Mouse (Mus musculus) bone marrow macrophage, adult 2 months (primary cell): ENCODE measurements at regions not wholly inside any gene's neighbourhood (a gene's known extent, or its start where the extent isn't known, plus 50 kb on each side); places are given as distances from the start of the nearest gene placed in this dataset.

ENCODE experiments used
- H3K27ac ChIP-seq: 2 replicates; pipeline ENCODE4 v1.5.1; 2012; ENCODE audit warnings: low read depth, low read length; ENCODE audit not compliant: insufficient read depth
- H3K4me1 ChIP-seq: 2 replicates; pipeline ENCODE4 v1.6.1; 2012; ENCODE audit warnings: low read length; ENCODE audit not compliant: control insufficient read depth, insufficient read depth
- H3K4me3 ChIP-seq: 2 replicates; pipeline ENCODE4 v1.5.1; 2012; ENCODE audit warnings: mild to moderate bottlenecking, low read length, moderate library complexity; ENCODE audit not compliant: insufficient read depth
- CTCF ChIP-seq: IDR thresholded peaks from 2 replicates; pipeline ENCODE4 v1.5.1; 2012; ENCODE audit warnings: low read depth, mild to moderate bottlenecking, low read length, moderate library complexity
- POLR2A ChIP-seq: IDR thresholded peaks from 2 replicates; pipeline ENCODE4 v1.6.1; 2012; ENCODE audit warnings: mild to moderate bottlenecking, low read depth, low read length, borderline replicate concordance

GRCm38 (mm10) chr4:95290321-95290720, 238.3 kb upstream of the Jun start:
- no peak overlapping the region for H3K27ac ChIP-seq
- H3K4me1 ChIP-seq, result no peaks in the 10 kb centered on the region
- H3K4me3 ChIP-seq, result no peak overlapping the region
- TF ChIP-seq CTCF (no peak), POLR2A (no peak)

GRCm38 (mm10) chr4:95294110-95294509, 242.1 kb upstream of the Jun start:
- no peaks in the 10 kb centered on the region for H3K4me1 ChIP-seq
- no peak overlapping the region for H3K4me3 ChIP-seq
- H3K27ac ChIP-seq, result no peak overlapping the region
- TF ChIP-seq CTCF (no peak), POLR2A (no peak)

- H3K27ac ChIP-seq, result no peak overlapping the region
- TF ChIP-seq POLR2A (no peak), CTCF (no peak)
- H3K4me3 ChIP-seq, result no peak overlapping the region
- H3K4me1 ChIP-seq, result peaks cover 15% of the 10 kb centered on the region
Observed at GRCm38 (mm10) chr4:95301907-95302306, 249.9 kb upstream of the Jun start.

- peak overlapping the region; percentile 6; the same call in 1 of the 2 replicates for H3K4me3 ChIP-seq
Observed at GRCm38 (mm10) chr4:95303337-95303736, 251.3 kb upstream of the Jun start.

GRCm38 (mm10) chr4:95304006-95304405, 252.0 kb upstream of the Jun start:
- H3K27ac ChIP-seq, result no peak overlapping the region
- H3K4me3 ChIP-seq, result no peak overlapping the region
- no peak for TF ChIP-seq CTCF
- no peak for TF ChIP-seq POLR2A

More at GRCm38 (mm10) chr4:95303337-95303736, 251.3 kb upstream of the Jun start:
- Histone ChIP-seq H3K4me1 (peaks cover 15% of the 10 kb centered on the region), H3K27ac (peak overlapping the region; percentile 36)
- TF ChIP-seq POLR2A (no peak), CTCF (no peak)

GRCm38 (mm10) chr4:95307134-95307533, 250.2 kb upstream of the Fggy start:
- no peak overlapping the region for H3K27ac ChIP-seq

More at GRCm38 (mm10) chr4:95304006-95304405, 252.0 kb upstream of the Jun start:
- peaks cover 15% of the 10 kb centered on the region for H3K4me1 ChIP-seq

GRCm38 (mm10) chr4:95308469-95308895, 248.8 kb upstream of the Fggy start:
- Histone ChIP-seq H3K4me1 (peaks cover 11% of the 10 kb centered on the region), H3K4me3 (no peak overlapping the region), H3K27ac (no peak overlapping the region)
- no peak for TF ChIP-seq CTCF
- no peak for TF ChIP-seq POLR2A

More at GRCm38 (mm10) chr4:95307134-95307533, 250.2 kb upstream of the Fggy start:
- no peak overlapping the region for H3K4me3 ChIP-seq
- H3K4me1 ChIP-seq, result peaks cover 15% of the 10 kb centered on the region
- TF ChIP-seq CTCF, result no peak
- TF ChIP-seq POLR2A, result no peak

GRCm38 (mm10) chr4:95310410-95310809, 246.9 kb upstream of the Fggy start:
- Histone ChIP-seq H3K27ac (no peak overlapping the region), H3K4me3 (no peak overlapping the region), H3K4me1 (no peaks in the 10 kb centered on the region; the same call in 1 of the 2 replicates)
- TF ChIP-seq CTCF (no peak), POLR2A (no peak)

- no peak overlapping the region for H3K27ac ChIP-seq
- H3K4me1 ChIP-seq, result peaks cover 14% of the 10 kb centered on the region
- no peak for TF ChIP-seq CTCF
- TF ChIP-seq POLR2A, result no peak
- no peak overlapping the region for H3K4me3 ChIP-seq
Observed at GRCm38 (mm10) chr4:95317821-95318290, 239.5 kb upstream of the Fggy start.

GRCm38 (mm10) chr4:95318561-95318960, 238.7 kb upstream of the Fggy start:
- no peak overlapping the region for H3K27ac ChIP-seq
- TF ChIP-seq CTCF, result no peak
- no peak for TF ChIP-seq POLR2A
- H3K4me3 ChIP-seq, result no peak overlapping the region
- peaks cover 14% of the 10 kb centered on the region for H3K4me1 ChIP-seq

GRCm38 (mm10) chr4:95319036-95319435, 238.3 kb upstream of the Fggy start:
- peaks cover 14% of the 10 kb centered on the region for H3K4me1 ChIP-seq
- no peak overlapping the region for H3K27ac ChIP-seq
- no peak overlapping the region for H3K4me3 ChIP-seq
- no peak for TF ChIP-seq POLR2A
- TF ChIP-seq CTCF, result no peak
